Mouse (Mus musculus): ENCODE data around the gene Mnt. TPM values are rescaled to one million over a fixed set of nuclear protein-coding genes. Genes with fewer than 3 reads are reported as not detected.
A peak's percentile ranks its signal among the peaks of the same experiment; 100 is the strongest.

Gene Mnt
- total and polyA plus RNA-seq, 3 experiments = 4.6 to 117 (median 19.6) TPM

- Histone ChIP-seq H3K4me1 (ENCODE audit: insufficient read depth, low read depth, low read length) (peaks cover 72% of the 10 kb centered on the region), H3K27me3 (ENCODE audit: insufficient read depth, low read length) (no peaks in the 10 kb centered on the region), H3K9me3 (replicated peaks) (peaks cover 9% of the 10 kb centered on the region), H3K4me3 (ENCODE audit: low read depth, low read length) (no peak overlapping the region), H3K36me3 (replicated peaks) (peaks cover 85% of the 10 kb centered on the region)
- TF ChIP-seq GATA2 (IDR thresholded peaks at IDR 0.05; ENCODE audit: borderline replicate concordance, low read depth, low read length) (no peak), POLR2AphosphoS5 (IDR thresholded peaks at IDR 0.05; ENCODE audit: insufficient replicate concordance, low read depth, low read length) (no peak), GATA1 (IDR thresholded peaks at IDR 0.05; ENCODE audit: borderline replicate concordance, low read length) (no peak), TAL1 (conservative IDR thresholded peaks at IDR 0.05; ENCODE audit: low read depth, low read length) (no peak), CTCF (IDR thresholded peaks at IDR 0.05; ENCODE audit: low read depth, low read length) (no peak)
- ATAC-seq (ENCODE audit: extremely low read depth, insufficient number of reproducible peaks, low FRiP score, poor library complexity, severe bottlenecking) (no peak), DNase-seq (ENCODE audit: low spot score) (no peak)
Observed at GRCm38 (mm10) chr11:74840739-74841138, 10.0 kb downstream of the Mnt start.

- H3K27me3 ChIP-seq (ENCODE audit: insufficient read depth, low read length) = no peaks in the 10 kb centered on the region
- DNase-seq (ENCODE audit: low spot score) = no peak
- H3K4me3 ChIP-seq (ENCODE audit: low read depth, low read length) = no peak overlapping the region
- peaks cover 66% of the 10 kb centered on the region for H3K4me1 ChIP-seq (ENCODE audit: insufficient read depth, low read depth, low read length)
- peaks cover 85% of the 10 kb centered on the region for H3K36me3 ChIP-seq (replicated peaks)
- ATAC-seq (ENCODE audit: extremely low read depth, insufficient number of reproducible peaks, low FRiP score, poor library complexity, severe bottlenecking) = no peak
- TF ChIP-seq TAL1 (conservative IDR thresholded peaks at IDR 0.05; ENCODE audit: low read depth, low read length) (no peak), POLR2AphosphoS5 (IDR thresholded peaks at IDR 0.05; ENCODE audit: insufficient replicate concordance, low read depth, low read length) (no peak), GATA2 (IDR thresholded peaks at IDR 0.05; ENCODE audit: borderline replicate concordance, low read depth, low read length) (no peak), GATA1 (IDR thresholded peaks at IDR 0.05; ENCODE audit: borderline replicate concordance, low read length) (no peak), CTCF (IDR thresholded peaks at IDR 0.05; ENCODE audit: low read depth, low read length) (no peak)
- peaks cover 10% of the 10 kb centered on the region for H3K9me3 ChIP-seq (replicated peaks)
Observed at GRCm38 (mm10) chr11:74841366-74841765, 10.6 kb downstream of the Mnt start.

- peaks cover 80% of the 10 kb centered on the region for H3K36me3 ChIP-seq (replicated peaks)
- DNase-seq (ENCODE audit: low spot score) = no peak
- no peak for ATAC-seq (ENCODE audit: extremely low read depth, insufficient number of reproducible peaks, low FRiP score, poor library complexity, severe bottlenecking)
- H3K27me3 ChIP-seq (ENCODE audit: insufficient read depth, low read length) = no peaks in the 10 kb centered on the region
- no peak overlapping the region for H3K4me3 ChIP-seq (ENCODE audit: low read depth, low read length)
- peaks cover 10% of the 10 kb centered on the region for H3K9me3 ChIP-seq (replicated peaks)
- H3K4me1 ChIP-seq (ENCODE audit: insufficient read depth, low read depth, low read length) = peaks cover 59% of the 10 kb centered on the region
- TF ChIP-seq GATA1 (IDR thresholded peaks at IDR 0.05; ENCODE audit: borderline replicate concordance, low read length) = no peak
- TF ChIP-seq CTCF (IDR thresholded peaks at IDR 0.05; ENCODE audit: low read depth, low read length) = no peak
- TF ChIP-seq POLR2AphosphoS5 (IDR thresholded peaks at IDR 0.05; ENCODE audit: insufficient replicate concordance, low read depth, low read length) = no peak
- no peak for TF ChIP-seq GATA2 (IDR thresholded peaks at IDR 0.05; ENCODE audit: borderline replicate concordance, low read depth, low read length)
- no peak for TF ChIP-seq TAL1 (conservative IDR thresholded peaks at IDR 0.05; ENCODE audit: low read depth, low read length)
Observed at GRCm38 (mm10) chr11:74842045-74842444, 11.3 kb downstream of the Mnt start.

- DNase-seq (ENCODE audit: low spot score) (no peak), ATAC-seq (ENCODE audit: extremely low read depth, insufficient number of reproducible peaks, low FRiP score, poor library complexity, severe bottlenecking) (no peak)
- Histone ChIP-seq H3K4me3 (ENCODE audit: low read depth, low read length) (peak overlapping the region; percentile 6; the same call in 1 of the 2 replicates), H3K36me3 (replicated peaks) (peaks cover 73% of the 10 kb centered on the region), H3K4me1 (ENCODE audit: insufficient read depth, low read depth, low read length) (peaks cover 58% of the 10 kb centered on the region), H3K9me3 (replicated peaks) (peaks cover 10% of the 10 kb centered on the region), H3K27me3 (ENCODE audit: insufficient read depth, low read length) (no peaks in the 10 kb centered on the region)
- TF ChIP-seq CTCF (IDR thresholded peaks at IDR 0.05; ENCODE audit: low read depth, low read length) = no peak
- TF ChIP-seq POLR2AphosphoS5 (IDR thresholded peaks at IDR 0.05; ENCODE audit: insufficient replicate concordance, low read depth, low read length) = no peak
- TF ChIP-seq TAL1 (conservative IDR thresholded peaks at IDR 0.05; ENCODE audit: low read depth, low read length) = no peak
- no peak for TF ChIP-seq GATA1 (IDR thresholded peaks at IDR 0.05; ENCODE audit: borderline replicate concordance, low read length)
- no peak for TF ChIP-seq GATA2 (IDR thresholded peaks at IDR 0.05; ENCODE audit: borderline replicate concordance, low read depth, low read length)
Observed at GRCm38 (mm10) chr11:74842656-74843434, 12.1 kb downstream of the Mnt start.

GRCm38 (mm10) chr11:74843435-74843714 lies 12.7 kb downstream of the Mnt start:
- Histone ChIP-seq H3K27me3 (ENCODE audit: insufficient read depth, low read length) (no peaks in the 10 kb centered on the region), H3K4me1 (ENCODE audit: insufficient read depth, low read depth, low read length) (peaks cover 61% of the 10 kb centered on the region), H3K36me3 (replicated peaks) (peaks cover 74% of the 10 kb centered on the region), H3K4me3 (ENCODE audit: low read depth, low read length) (no peak overlapping the region; the same call in 1 of the 2 replicates), H3K9me3 (replicated peaks) (peaks cover 10% of the 10 kb centered on the region)
- no peak for TF ChIP-seq TAL1 (conservative IDR thresholded peaks at IDR 0.05; ENCODE audit: low read depth, low read length)
- no peak for TF ChIP-seq GATA2 (IDR thresholded peaks at IDR 0.05; ENCODE audit: borderline replicate concordance, low read depth, low read length)
- TF ChIP-seq POLR2AphosphoS5 (IDR thresholded peaks at IDR 0.05; ENCODE audit: insufficient replicate concordance, low read depth, low read length) = no peak
- TF ChIP-seq CTCF (IDR thresholded peaks at IDR 0.05; ENCODE audit: low read depth, low read length) = no peak
- TF ChIP-seq GATA1 (IDR thresholded peaks at IDR 0.05; ENCODE audit: borderline replicate concordance, low read length) = no peak
- no peak for DNase-seq (ENCODE audit: low spot score)
- no peak for ATAC-seq (ENCODE audit: extremely low read depth, insufficient number of reproducible peaks, low FRiP score, poor library complexity, severe bottlenecking)

GRCm38 (mm10) chr11:74843761-74844160 lies 13.0 kb downstream of the Mnt start:
- peaks cover 64% of the 10 kb centered on the region for H3K4me1 ChIP-seq (ENCODE audit: insufficient read depth, low read depth, low read length)
- H3K4me3 ChIP-seq (ENCODE audit: low read depth, low read length) = no peak overlapping the region; the same call in 1 of the 2 replicates
- peaks cover 76% of the 10 kb centered on the region for H3K36me3 ChIP-seq (replicated peaks)
- TF ChIP-seq POLR2AphosphoS5 (IDR thresholded peaks at IDR 0.05; ENCODE audit: insufficient replicate concordance, low read depth, low read length) (no peak), GATA1 (IDR thresholded peaks at IDR 0.05; ENCODE audit: borderline replicate concordance, low read length) (no peak), CTCF (IDR thresholded peaks at IDR 0.05; ENCODE audit: low read depth, low read length) (no peak), GATA2 (IDR thresholded peaks at IDR 0.05; ENCODE audit: borderline replicate concordance, low read depth, low read length) (no peak), TAL1 (conservative IDR thresholded peaks at IDR 0.05; ENCODE audit: low read depth, low read length) (no peak)
- ATAC-seq (ENCODE audit: extremely low read depth, insufficient number of reproducible peaks, low FRiP score, poor library complexity, severe bottlenecking) (no peak), DNase-seq (ENCODE audit: low spot score) (no peak)
- no peaks in the 10 kb centered on the region for H3K27me3 ChIP-seq (ENCODE audit: insufficient read depth, low read length)
- H3K9me3 ChIP-seq (replicated peaks) = peaks cover 10% of the 10 kb centered on the region

Measured in G1E (cell line).